Mouse (Mus musculus) kidney, adult 2 months (tissue): ENCODE measurements around the gene Med31.

ENCODE experiments used
- CTCF ChIP-seq: fragments of 200-500 bp; conservative IDR thresholded peaks from 2 replicates; pipeline ENCODE4 v1.5.1; 2011; ENCODE audit warnings: low read depth, mild to moderate bottlenecking, control low read depth, low read length, moderate library complexity, mixed read lengths; ENCODE audit not compliant: insufficient read depth, insufficient read length
- POLR2A ChIP-seq: fragments of 200-500 bp; IDR thresholded peaks from one replicate; pipeline ENCODE4 v1.6.1; 2011; ENCODE audit warnings: low read depth, low read length, control low read depth

DNA sequence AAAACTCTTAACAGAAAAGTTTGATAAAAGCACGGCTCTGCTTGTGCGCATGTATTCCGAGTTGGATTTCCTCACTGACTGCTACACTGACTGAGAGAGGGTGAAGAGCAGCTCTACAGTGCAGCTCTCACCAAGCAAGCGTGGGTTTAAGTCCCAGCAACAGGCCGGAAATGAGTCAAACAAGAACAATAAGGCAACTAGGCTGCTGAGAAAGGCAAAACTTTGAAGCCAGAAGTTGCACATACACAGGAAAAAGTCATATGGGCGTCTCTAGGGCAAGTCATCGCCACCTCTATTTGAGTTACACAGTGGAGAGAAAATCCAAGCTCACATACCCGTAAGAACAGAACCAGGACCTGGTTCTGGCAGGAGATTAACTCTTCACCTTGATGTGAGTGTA, 18.9 kb downstream of the Med31 start:
- TF ChIP-seq CTCF (no peak), POLR2A (no peak)
